Mouse (Mus musculus): ENCODE measurements around the gene Dstyk. TPM values are rescaled to one million over a fixed set of nuclear protein-coding genes. Genes with fewer than 3 reads are reported as not detected.

Dstyk gene
- polyA plus RNA-seq, 1 experiment from 2014 or later = 10.6 TPM

DNA sequence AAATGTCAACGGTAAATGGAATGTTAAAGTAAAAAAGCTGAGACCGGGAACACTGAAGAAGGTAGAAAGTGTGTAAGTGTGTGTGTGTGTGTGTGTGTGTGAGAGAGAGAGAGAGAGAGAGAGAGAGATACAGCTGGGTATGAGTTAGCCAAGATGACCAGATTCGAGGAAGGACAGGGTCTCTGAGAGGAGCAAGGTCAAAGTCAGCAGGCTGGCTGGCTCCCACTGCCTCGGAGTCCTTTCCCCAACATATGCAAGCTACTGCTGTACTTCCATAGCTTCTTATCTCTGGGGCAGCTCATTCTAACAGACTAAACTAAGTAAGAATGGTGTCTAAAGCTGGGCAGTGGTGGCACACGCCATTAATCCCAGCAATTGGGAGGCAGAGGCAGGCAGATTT is 54.1 kb downstream of the Dstyk start:
- DNase-seq (ENCODE audit: low spot score) = no peak
- H3K4me3 ChIP-seq = no peak overlapping the region
- H3K4me1 ChIP-seq (replicated peaks) = peaks cover 12% of the 10 kb centered on the region
- WGBS = 91% methylated on average over 5 of the region's 5 CpGs
- H3K27me3 ChIP-seq (ENCODE audit: insufficient read depth, poor library complexity, severe bottlenecking) = no peaks in the 10 kb centered on the region
- H3K9me3 ChIP-seq = no peaks in the 10 kb centered on the region
- H3K27ac ChIP-seq = no peak overlapping the region
- H3K36me3 ChIP-seq = peaks cover 9% of the 10 kb centered on the region

DNA sequence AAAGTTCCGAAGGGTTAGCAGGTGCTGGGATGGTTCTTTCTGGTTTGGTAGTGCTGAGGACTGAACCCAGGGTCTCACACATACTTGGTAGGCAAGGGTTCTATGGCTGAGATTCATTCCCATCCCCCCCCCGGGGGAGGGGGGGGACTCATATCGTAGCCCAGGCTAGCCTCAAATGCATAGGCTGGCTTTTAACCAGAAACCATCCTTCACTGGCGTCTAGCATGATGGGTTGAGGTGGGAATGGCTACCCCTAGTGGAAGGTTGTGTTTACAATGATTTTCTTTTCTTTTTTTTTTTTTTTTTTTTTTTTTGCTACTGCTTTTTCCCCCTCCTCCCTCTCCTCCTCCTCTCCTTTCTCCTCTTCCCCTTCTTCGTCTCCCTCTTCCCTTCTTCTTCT is 55.2 kb downstream of the Dstyk start:
- DNase-seq (ENCODE audit: low spot score) = no peak
- Histone ChIP-seq H3K9me3 (no peaks in the 10 kb centered on the region), H3K27ac (no peak overlapping the region), H3K27me3 (ENCODE audit: insufficient read depth, poor library complexity, severe bottlenecking) (no peaks in the 10 kb centered on the region), H3K4me1 (replicated peaks) (peaks cover 13% of the 10 kb centered on the region), H3K36me3 (no peaks in the 10 kb centered on the region), H3K4me3 (no peak overlapping the region)
- WGBS = 63% methylated on average over 5 of the region's 5 CpGs

- 76% methylated on average over 1 of the region's 1 CpGs for WGBS
- no peak overlapping the region for H3K27ac ChIP-seq
- H3K4me1 ChIP-seq (replicated peaks) = peaks cover 28% of the 10 kb centered on the region
- DNase-seq (ENCODE audit: low spot score) = no peak
- H3K27me3 ChIP-seq (ENCODE audit: insufficient read depth, poor library complexity, severe bottlenecking) = no peaks in the 10 kb centered on the region
- H3K4me3 ChIP-seq = no peak overlapping the region
- no peaks in the 10 kb centered on the region for H3K9me3 ChIP-seq
- H3K36me3 ChIP-seq = no peaks in the 10 kb centered on the region
Observed at GRCm38 (mm10) chr1:132474496-132474895, 57.1 kb downstream of the Dstyk start.

DNA sequence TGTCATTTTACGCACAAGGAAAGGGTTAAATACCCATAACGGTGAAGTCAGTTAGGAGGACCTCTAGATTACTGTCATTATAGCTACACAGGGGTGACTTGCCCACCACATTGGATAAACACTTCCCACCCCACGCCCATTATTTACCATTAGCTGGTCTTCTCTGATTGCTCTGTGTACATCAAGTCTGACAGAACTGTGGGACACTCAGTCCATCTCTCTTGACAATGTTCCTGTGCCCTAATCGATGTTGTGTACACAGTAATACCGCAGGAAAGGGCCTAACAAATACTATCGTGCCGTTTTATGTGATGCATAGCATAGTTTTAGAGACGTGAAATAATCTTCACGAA is 59.2 kb downstream of the Dstyk start:
- peak overlapping the region; percentile 81 for H3K4me3 ChIP-seq
- no peak for DNase-seq (ENCODE audit: low spot score)
- no peaks in the 10 kb centered on the region for H3K36me3 ChIP-seq
- no peaks in the 10 kb centered on the region for H3K9me3 ChIP-seq
- 7% methylated on average over 9 of the region's 9 CpGs for whole genome bisulfite sequencing
- H3K27ac ChIP-seq = peak overlapping the region; percentile 94
- H3K27me3 ChIP-seq (ENCODE audit: insufficient read depth, poor library complexity, severe bottlenecking) = no peaks in the 10 kb centered on the region
- peaks cover 28% of the 10 kb centered on the region for H3K4me1 ChIP-seq (replicated peaks)

DNA sequence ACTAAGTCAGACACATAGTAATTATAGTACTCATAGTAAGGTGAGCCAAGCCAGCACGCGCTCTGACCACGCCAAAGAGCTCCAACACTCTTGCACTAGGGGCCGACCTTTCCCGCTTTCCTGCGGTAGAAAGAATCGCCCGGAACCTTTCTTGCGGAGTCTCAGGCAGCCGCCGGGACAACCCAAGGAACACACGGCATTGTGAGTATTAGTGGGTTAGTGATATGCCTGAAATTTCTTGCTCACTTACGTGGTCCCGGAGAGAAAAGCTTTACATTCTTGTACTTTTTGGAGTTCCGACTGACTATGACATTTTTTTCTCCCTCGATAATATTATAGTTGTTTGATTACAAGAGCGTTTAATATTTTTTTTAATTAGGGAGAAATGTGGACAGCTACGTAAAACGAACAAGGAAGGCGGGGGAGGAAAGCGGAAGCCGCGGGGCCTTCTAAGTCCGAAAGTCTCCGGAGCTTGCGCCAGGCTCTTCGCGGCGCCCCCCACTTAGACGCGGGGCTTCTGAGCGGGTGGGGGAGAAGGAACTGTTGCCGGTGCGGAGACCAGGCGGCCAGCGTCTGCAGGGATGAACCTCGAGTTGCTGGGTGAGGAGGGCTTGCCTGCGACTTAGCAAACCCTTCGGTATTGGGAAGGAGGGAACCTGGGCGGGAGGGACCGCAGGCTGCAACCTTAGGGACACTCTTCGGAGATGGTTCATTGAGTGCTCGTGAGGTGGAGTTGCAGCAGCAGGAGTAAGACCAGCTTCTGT is 59.8 kb downstream of the Dstyk start, which contains the start of gene Rbbp5:
Rbbp5 (plus strand) TSS at position 438 of the 764 bp plus-strand sequence.
- Histone ChIP-seq H3K4me1 (replicated peaks) (peaks cover 28% of the 10 kb centered on the region), H3K9me3 (no peaks in the 10 kb centered on the region), H3K27me3 (ENCODE audit: insufficient read depth, poor library complexity, severe bottlenecking) (no peaks in the 10 kb centered on the region), H3K36me3 (no peaks in the 10 kb centered on the region), H3K27ac (peak within 1 kb of the TSS; percentile 94), H3K4me3 (peak within 1 kb of the TSS; percentile 81)
- under 1% methylated on average over 43 of the region's 43 CpGs for WGBS
- peak; percentile 86 for DNase-seq (ENCODE audit: low spot score)

- Histone ChIP-seq H3K9me3 (no peaks in the 10 kb centered on the region), H3K36me3 (peaks cover 10% of the 10 kb centered on the region), H3K27ac (no peak overlapping the region), H3K4me1 (replicated peaks) (peaks cover 28% of the 10 kb centered on the region), H3K4me3 (no peak overlapping the region), H3K27me3 (ENCODE audit: insufficient read depth, poor library complexity, severe bottlenecking) (no peaks in the 10 kb centered on the region)
- no peak for DNase-seq (ENCODE audit: low spot score)
- WGBS = 87% methylated on average over 1 of the region's 1 CpGs
Observed at GRCm38 (mm10) chr1:132479438-132479837, 62.1 kb downstream of the Dstyk start.

DNA sequence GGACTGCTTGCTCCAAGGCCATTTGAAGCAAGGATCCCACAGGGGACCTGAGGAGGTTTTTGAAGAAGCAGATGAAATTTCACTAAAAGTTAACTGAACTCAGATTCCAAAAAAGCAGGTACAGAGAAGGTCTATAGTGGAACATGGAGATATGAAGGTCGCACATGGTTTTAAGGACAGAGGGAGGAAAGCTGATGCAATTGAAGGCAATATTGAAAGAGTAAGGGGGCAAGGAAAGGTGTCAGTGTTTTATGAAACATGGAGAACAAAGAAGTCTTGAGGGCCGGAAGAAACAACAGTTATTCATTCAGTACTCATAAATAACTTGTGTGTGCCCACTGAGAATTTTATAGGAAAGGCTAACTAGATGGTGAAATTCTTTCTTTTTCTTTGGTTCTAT is 64.3 kb downstream of the Dstyk start:
- WGBS = 92% methylated on average over 2 of the region's 2 CpGs

DNA sequence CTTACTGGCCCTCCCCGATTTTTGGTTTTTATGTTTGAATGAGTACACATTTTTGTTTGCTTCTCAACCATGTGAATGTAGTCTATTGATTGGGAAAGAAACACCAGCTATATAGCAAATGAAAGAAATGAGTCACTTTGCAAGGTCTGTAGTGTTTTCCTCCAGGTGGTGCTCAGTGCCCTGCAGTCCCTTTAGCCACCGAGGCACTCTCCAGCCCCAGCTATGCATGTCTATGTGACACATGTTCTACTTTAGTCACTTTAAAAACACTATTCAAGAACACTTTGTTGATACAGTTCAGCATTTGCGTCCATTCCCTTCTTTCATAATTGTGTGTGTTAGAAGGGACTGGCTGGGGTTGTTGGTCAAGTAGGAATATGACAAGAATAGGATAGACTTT is 65.9 kb downstream of the Dstyk start:
- H3K36me3 ChIP-seq = peaks cover 48% of the 10 kb centered on the region
- H3K4me3 ChIP-seq = no peak overlapping the region
- WGBS = 93% methylated on average over 3 of the region's 3 CpGs
- peaks cover 10% of the 10 kb centered on the region for H3K4me1 ChIP-seq (replicated peaks)
- H3K27me3 ChIP-seq (ENCODE audit: insufficient read depth, poor library complexity, severe bottlenecking) = no peaks in the 10 kb centered on the region
- no peak overlapping the region for H3K27ac ChIP-seq
- DNase-seq (ENCODE audit: low spot score) = no peak
- H3K9me3 ChIP-seq = no peaks in the 10 kb centered on the region

More for the DNA sequence above, 64.3 kb downstream of the Dstyk start:
- peaks cover 32% of the 10 kb centered on the region for H3K36me3 ChIP-seq
- no peaks in the 10 kb centered on the region for H3K27me3 ChIP-seq (ENCODE audit: insufficient read depth, poor library complexity, severe bottlenecking)
- H3K27ac ChIP-seq = no peak overlapping the region
- H3K4me3 ChIP-seq = no peak overlapping the region
- peaks cover 15% of the 10 kb centered on the region for H3K4me1 ChIP-seq (replicated peaks)
- H3K9me3 ChIP-seq = no peaks in the 10 kb centered on the region
- DNase-seq (ENCODE audit: low spot score) = no peak

DNA sequence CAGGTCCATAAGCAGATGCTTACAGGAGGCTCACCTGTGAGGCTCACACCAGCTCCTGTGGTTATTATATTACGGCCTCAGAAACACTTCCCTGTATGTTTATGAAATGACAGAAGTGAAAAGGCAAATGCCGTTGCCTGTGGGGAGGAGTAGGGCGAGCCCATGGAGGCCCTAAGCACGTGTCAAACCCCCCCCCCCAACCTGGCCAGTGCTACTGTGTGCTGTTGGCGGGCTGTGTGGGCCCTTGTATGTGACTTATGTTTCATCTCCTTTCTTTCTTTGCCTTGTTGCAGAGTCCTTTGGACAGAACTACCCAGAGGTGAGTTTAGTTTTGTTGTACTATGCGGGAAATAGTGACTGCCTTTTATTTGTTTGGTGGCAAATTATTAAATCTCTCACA is 66.4 kb downstream of the Dstyk start:
- Histone ChIP-seq H3K9me3 (no peaks in the 10 kb centered on the region), H3K27me3 (ENCODE audit: insufficient read depth, poor library complexity, severe bottlenecking) (no peaks in the 10 kb centered on the region), H3K36me3 (peaks cover 53% of the 10 kb centered on the region), H3K27ac (no peak overlapping the region), H3K4me1 (replicated peaks) (peaks cover 5% of the 10 kb centered on the region), H3K4me3 (no peak overlapping the region)
- DNase-seq (ENCODE audit: low spot score) = no peak
- WGBS = 91% methylated on average over 6 of the region's 6 CpGs

GRCm38 (mm10) chr1:132500535-132500934 is 83.2 kb downstream of the Dstyk start:
- Histone ChIP-seq H3K9me3 (no peaks in the 10 kb centered on the region), H3K4me3 (no peak overlapping the region), H3K36me3 (peaks cover 96% of the 10 kb centered on the region), H3K27ac (no peak overlapping the region), H3K4me1 (replicated peaks) (no peaks in the 10 kb centered on the region), H3K27me3 (ENCODE audit: insufficient read depth, poor library complexity, severe bottlenecking) (no peaks in the 10 kb centered on the region)
- no peak for DNase-seq (ENCODE audit: low spot score)
- 95% methylated on average over 2 of the region's 2 CpGs for WGBS

- no peak overlapping the region for H3K4me3 ChIP-seq
- no peaks in the 10 kb centered on the region for H3K27me3 ChIP-seq (ENCODE audit: insufficient read depth, poor library complexity, severe bottlenecking)
- H3K27ac ChIP-seq = no peak overlapping the region
- no peaks in the 10 kb centered on the region for H3K9me3 ChIP-seq
- no peak for DNase-seq (ENCODE audit: low spot score)
- peaks cover 88% of the 10 kb centered on the region for H3K36me3 ChIP-seq
- H3K4me1 ChIP-seq (replicated peaks) = no peaks in the 10 kb centered on the region
- 95% methylated on average over 5 of the region's 5 CpGs for WGBS
Observed at GRCm38 (mm10) chr1:132505155-132505554, 87.8 kb downstream of the Dstyk start.

- Histone ChIP-seq H3K9me3 (no peaks in the 10 kb centered on the region), H3K4me3 (no peak within 1 kb of the TSS), H3K27me3 (ENCODE audit: insufficient read depth, poor library complexity, severe bottlenecking) (no peaks in the 10 kb centered on the region), H3K27ac (no peak within 1 kb of the TSS), H3K4me1 (replicated peaks) (no peaks in the 10 kb centered on the region), H3K36me3 (peaks cover 79% of the 10 kb centered on the region)
- WGBS = 92% methylated on average over 7 of the region's 7 CpGs
- no peak for DNase-seq (ENCODE audit: low spot score)
Observed at GRCm38 (mm10) chr1:132506058-132506457, 88.7 kb downstream of the Dstyk start, which contains the start of gene Tmem81. TSS of gene Tmem81 (plus strand) at chr1:132506230.

- peaks cover 73% of the 10 kb centered on the region for H3K36me3 ChIP-seq
- no peak for DNase-seq (ENCODE audit: low spot score)
Observed at GRCm38 (mm10) chr1:132506656-132507055, 89.3 kb downstream of the Dstyk start.

More at GRCm38 (mm10) chr1:132506656-132507055, 89.3 kb downstream of the Dstyk start:
- Histone ChIP-seq H3K27me3 (ENCODE audit: insufficient read depth, poor library complexity, severe bottlenecking) (no peaks in the 10 kb centered on the region), H3K27ac (no peak overlapping the region), H3K4me3 (no peak overlapping the region), H3K9me3 (no peaks in the 10 kb centered on the region), H3K4me1 (replicated peaks) (peaks cover 3% of the 10 kb centered on the region; the same call in 1 of the 2 replicates)
- WGBS = 96% methylated on average over 7 of the region's 7 CpGs

All from hindbrain, embryonic 10.5 days (tissue).